Mouse (Mus musculus): ENCODE data around the gene Pop7. TPM values are rescaled to one million over a fixed set of nuclear protein-coding genes. Genes with fewer than 3 reads are reported as not detected.

The Pop7 gene
- 10 to 100 TPM; 20.8 to 21.6 TPM for total RNA-seq (2023)

GRCm38 (mm10) chr5:137501709-137502666 is at the start of gene Pop7:
TSS of gene Pop7 (minus strand) at chr5:137502518.

GRCm38 (mm10) chr5:137533117-137533827 is 31.0 kb upstream of the Pop7 start, which contains the start of the genes Epo and Gnb2:
TSS of gene Epo (minus strand) at chr5:137533242.
TSS of gene Gnb2 (minus strand) at chr5:137533510.

GRCm38 (mm10) chr5:137518436-137518835 is 16.1 kb upstream of the Pop7 start, which contains the start of gene Gigyf1:
TSS of gene Gigyf1 (plus strand) at chr5:137518548.

GRCm38 (mm10) chr5:137476964-137477363 is 25.4 kb downstream of the Pop7 start, which contains the start of gene Zan:
TSS of gene Zan (minus strand) at chr5:137477064.

Other genes starting within 250 kb of the Pop7 start
- gene Ache, start 215.0 kb downstream of the Pop7 start, total RNA-seq (2023), result 1 to 10 TPM in 1 of 2 experiments, under 1 TPM in 1; 0.16 to 1.7 TPM
- under 1 TPM in 1 of 2 experiments, not detected in 1; 0.70 TPM for gene Ufsp1, start 207.9 kb downstream of the Pop7 start, total RNA-seq (2023)
- 100 to 1,000 TPM; 177 to 211 TPM for gene Srrt, start 194.8 kb downstream of the Pop7 start, total RNA-seq (2023)
- gene Trip6, start 188.1 kb downstream of the Pop7 start, total RNA-seq (2023), result 10 to 100 TPM; 16.0 to 19.2 TPM
- gene Slc12a9, start 168.9 kb downstream of the Pop7 start, total RNA-seq (2023), result 10 to 100 TPM; 74.1 to 74.2 TPM
- under 1 TPM in 1 of 2 experiments, not detected in 1; 0.30 TPM for gene Ephb4, start 152.4 kb downstream of the Pop7 start, total RNA-seq (2023)
- gene Zan, start 25.5 kb downstream of the Pop7 start, total RNA-seq (2023), result under 1 TPM in 1 of 2 experiments, not detected in 1; 0.03 TPM
- 10 to 100 TPM; 55.2 to 70.1 TPM for gene Gigyf1, start 16.0 kb upstream of the Pop7 start, total RNA-seq (2023)
- gene Epo, start 30.7 kb upstream of the Pop7 start, total RNA-seq (2023), result not detected
- gene Gnb2, start 31.0 kb upstream of the Pop7 start, total RNA-seq (2023), result 1,000 to 10,000 TPM; 1,007 to 1,026 TPM
- not detected for gene Actl6b, start 51.0 kb upstream of the Pop7 start, total RNA-seq (2023)
- gene Tfr2, start 67.3 kb upstream of the Pop7 start, total RNA-seq (2023), result not detected
- gene Mospd3, start 98.5 kb upstream of the Pop7 start, total RNA-seq (2023), result 10 to 100 TPM; 44.1 to 47.4 TPM
- gene Pcolce, start 111.3 kb upstream of the Pop7 start, total RNA-seq (2023), result 1 to 10 TPM in 1 of 2 experiments, under 1 TPM in 1; 0.70 to 1.3 TPM
- not detected for gene Fbxo24, start 126.5 kb upstream of the Pop7 start, total RNA-seq (2023)
- gene Lrch4, start 126.6 kb upstream of the Pop7 start, total RNA-seq (2023), result 100 to 1,000 TPM; 230 to 264 TPM
- 10 to 100 TPM; 46.8 to 54.6 TPM for gene Gm20605, start 126.7 kb upstream of the Pop7 start, total RNA-seq (2023)
- 10 to 100 TPM; 82.6 to 84.7 TPM for gene Sap25, start 138.8 kb upstream of the Pop7 start, total RNA-seq (2023)
- not detected for gene Irs3, start 143.2 kb upstream of the Pop7 start, total RNA-seq (2023)
- gene Agfg2, start 182.2 kb upstream of the Pop7 start, total RNA-seq (2023), result 10 to 100 TPM; 19.8 to 21.9 TPM
- 1 to 10 TPM in 1 of 2 experiments, under 1 TPM in 1; 0.94 to 1.2 TPM for gene Nyap1, start 239.1 kb upstream of the Pop7 start, total RNA-seq (2023)
- gene Tsc22d4, start 243.2 kb upstream of the Pop7 start, total RNA-seq (2023), result 100 to 1,000 TPM; 192 to 213 TPM